Mouse (Mus musculus) hindlimb bud, embryonic 11.5 days (tissue): ENCODE results near the gene Cib2.
"Not testable (repeated sequence)": the region's sequence is repeated elsewhere in the genome, so short reads cannot be mapped to it uniquely, and the experiment has no call there.

ENCODE experiments used
- DNase-seq: peaks from one replicate; pipeline ENCODE4 v3.0.0-alpha.2; 2012; ENCODE audit warnings: low read depth, low spot score; ENCODE audit errors: extremely low spot score

The Cib2 gene

GRCm38 (mm10) chr9:54559771-54560471 lies at the start of gene Cib2:
Gene Cib2, minus strand, starts transcription at chr9:54560218.
- no peak for DNase-seq

- DNase-seq: no peak
Observed at GRCm38 (mm10) chr9:54604886-54605285, 44.9 kb upstream of the Cib2 start.

- no peak for DNase-seq
Observed at GRCm38 (mm10) chr9:54604131-54604654, 44.2 kb upstream of the Cib2 start.

GRCm38 (mm10) chr9:54602916-54603315 lies 42.9 kb upstream of the Cib2 start:
- DNase-seq: no peak

GRCm38 (mm10) chr9:54602386-54602785 lies 42.4 kb upstream of the Cib2 start:
- DNase-seq: no peak

- no peak for DNase-seq
Observed at GRCm38 (mm10) chr9:54596752-54597465, 36.9 kb upstream of the Cib2 start.

GRCm38 (mm10) chr9:54593652-54594051 lies 33.6 kb upstream of the Cib2 start:
- DNase-seq: not testable (repeated sequence)

- DNase-seq: no peak
Observed at GRCm38 (mm10) chr9:54587863-54588262, 27.8 kb upstream of the Cib2 start.

- peak; percentile 85 for DNase-seq
Observed at GRCm38 (mm10) chr9:54586199-54587061, 26.4 kb upstream of the Cib2 start, which contains the start of gene Idh3a. Gene Idh3a, plus strand, starts transcription at chr9:54586334.

- DNase-seq: no peak
Observed at GRCm38 (mm10) chr9:54585839-54586198, 25.8 kb upstream of the Cib2 start.

- DNase-seq: not testable (repeated sequence)
Observed at GRCm38 (mm10) chr9:54584127-54584526, 24.1 kb upstream of the Cib2 start.

GRCm38 (mm10) chr9:54583712-54584111 lies 23.7 kb upstream of the Cib2 start:
- DNase-seq: no peak

- DNase-seq: no peak
Observed at GRCm38 (mm10) chr9:54571130-54571839, 11.3 kb upstream of the Cib2 start.

- DNase-seq: no peak
Observed at GRCm38 (mm10) chr9:54568732-54569131, 8.7 kb upstream of the Cib2 start.

GRCm38 (mm10) chr9:54566958-54567357 lies 6.9 kb upstream of the Cib2 start:
- no peak for DNase-seq

- no peak for DNase-seq
Observed at GRCm38 (mm10) chr9:54560831-54561601, 998 bp upstream of the Cib2 start.

GRCm38 (mm10) chr9:54558731-54559130 lies 1.3 kb downstream of the Cib2 start:
- DNase-seq: no peak

- no peak for DNase-seq
Observed at GRCm38 (mm10) chr9:54555044-54555443, 5.0 kb downstream of the Cib2 start.

- no peak for DNase-seq
Observed at GRCm38 (mm10) chr9:54552409-54552808, 7.6 kb downstream of the Cib2 start.

- no peak for DNase-seq
Observed at GRCm38 (mm10) chr9:54549433-54549832, 10.6 kb downstream of the Cib2 start.
